Mouse (Mus musculus) megakaryocyte, embryonic 14.5 days (primary cell): ENCODE measurements around the gene Tnfrsf13b. TPM values are rescaled to one million over a fixed set of nuclear protein-coding genes. Genes with fewer than 3 reads are reported as not detected.
"Not testable (repeated sequence)": the region's sequence is repeated elsewhere in the genome, so short reads cannot be mapped to it uniquely, and the experiment has no call there.

Source experiments
- H3K27me3 ChIP-seq: replicated peaks from 2 replicates; pipeline ENCODE3; 2012; ENCODE audit warnings: inconsistent platforms
- H3K36me3 ChIP-seq: replicated peaks from 2 replicates; pipeline ENCODE3; 2012; ENCODE audit warnings: low read length, inconsistent platforms, mixed read lengths
- H3K4me1 ChIP-seq: 2 replicates; pipeline ENCODE4 v1.6.1; 2012; ENCODE audit warnings: inconsistent platforms
- H3K4me3 ChIP-seq: replicated peaks from 2 replicates; pipeline ENCODE3; 2012; ENCODE audit warnings: moderate library complexity, mild to moderate bottlenecking, inconsistent platforms
- H3K9me3 ChIP-seq: 2 replicates; pipeline ENCODE4 v1.6.1; 2012; ENCODE audit warnings: inconsistent platforms
- FLI1 ChIP-seq: IDR thresholded peaks from 2 replicates; pipeline ENCODE4 v1.6.1; 2012; ENCODE audit warnings: low read length, inconsistent platforms, mixed read lengths
- GATA1 ChIP-seq: IDR thresholded peaks from 3 replicates; pipeline ENCODE4 v1.6.1; 2012; ENCODE audit warnings: mixed read lengths, low read length, inconsistent platforms, borderline replicate concordance
- polyA plus RNA-seq: library from polyadenylated mRNA; stranded (reverse); fragments of >175 nt; gene quantifications from 2 replicates; pipeline ENCODE4 v1.2.3, GENCODE M21; 2012; ENCODE audit warnings: low replicate concordance; ENCODE audit not compliant: insufficient read depth

The Tnfrsf13b gene
- polyA plus RNA-seq, 1 experiment = 47.0 TPM

GRCm38 (mm10) chr11:61164366-61164765 is 37.8 kb downstream of the Tnfrsf13b start:
- H3K9me3 ChIP-seq = no peaks in the 10 kb centered on the region
- no peak for TF ChIP-seq FLI1
- peaks cover 90% of the 10 kb centered on the region for H3K36me3 ChIP-seq
- no peak overlapping the region for H3K4me3 ChIP-seq
- H3K4me1 ChIP-seq = peaks cover 26% of the 10 kb centered on the region
- H3K27me3 ChIP-seq = no peaks in the 10 kb centered on the region

GRCm38 (mm10) chr11:61164881-61165280 is 38.3 kb downstream of the Tnfrsf13b start:
- TF ChIP-seq FLI1 = no peak
- no peak for TF ChIP-seq GATA1
- Histone ChIP-seq H3K36me3 (peaks cover 85% of the 10 kb centered on the region), H3K4me3 (no peak overlapping the region), H3K4me1 (peaks cover 24% of the 10 kb centered on the region), H3K27me3 (no peaks in the 10 kb centered on the region), H3K9me3 (no peaks in the 10 kb centered on the region)

GRCm38 (mm10) chr11:61170184-61170583 is 43.6 kb downstream of the Tnfrsf13b start:
- Histone ChIP-seq H3K27me3 (no peaks in the 10 kb centered on the region), H3K36me3 (peaks cover 36% of the 10 kb centered on the region), H3K9me3 (no peaks in the 10 kb centered on the region)

GRCm38 (mm10) chr11:61173477-61173876 is 46.9 kb downstream of the Tnfrsf13b start:
- H3K9me3 ChIP-seq, H3K36me3 ChIP-seq, H3K27me3 ChIP-seq: not testable (repeated sequence)
- peak overlapping the region; percentile 33 for H3K4me3 ChIP-seq
- H3K4me1 ChIP-seq = peaks cover 47% of the 10 kb centered on the region

More at GRCm38 (mm10) chr11:61170184-61170583, 43.6 kb downstream of the Tnfrsf13b start:
- Histone ChIP-seq H3K4me3 (no peak overlapping the region), H3K4me1 (peaks cover 37% of the 10 kb centered on the region)
- TF ChIP-seq GATA1 (no peak), FLI1 (no peak)

- TF ChIP-seq FLI1 = no peak
- TF ChIP-seq GATA1 = no peak
- Histone ChIP-seq H3K36me3 (peaks cover 4% of the 10 kb centered on the region), H3K4me3 (peak overlapping the region; percentile 92), H3K27me3 (no peaks in the 10 kb centered on the region), H3K9me3 (no peaks in the 10 kb centered on the region), H3K4me1 (peaks cover 43% of the 10 kb centered on the region)
Measured at GRCm38 (mm10) chr11:61174291-61174820, 47.8 kb downstream of the Tnfrsf13b start.

- TF ChIP-seq FLI1 (no peak), GATA1 (no peak)
- H3K9me3 ChIP-seq = no peaks in the 10 kb centered on the region
- H3K4me3 ChIP-seq = peak within 1 kb of the TSS; percentile 92
- peaks cover 40% of the 10 kb centered on the region for H3K4me1 ChIP-seq
- H3K36me3 ChIP-seq = peaks cover 4% of the 10 kb centered on the region
- H3K27me3 ChIP-seq = no peaks in the 10 kb centered on the region
Measured at GRCm38 (mm10) chr11:61174821-61175658, 48.5 kb downstream of the Tnfrsf13b start, which contains the start of gene Usp22. Gene Usp22 (minus strand): TSS chr11:61175055.

- peaks cover 4% of the 10 kb centered on the region for H3K36me3 ChIP-seq
- peak overlapping the region; percentile 92 for H3K4me3 ChIP-seq
- no peaks in the 10 kb centered on the region for H3K9me3 ChIP-seq
- H3K4me1 ChIP-seq = peaks cover 40% of the 10 kb centered on the region
- no peaks in the 10 kb centered on the region for H3K27me3 ChIP-seq
- no peak for TF ChIP-seq FLI1
- no peak for TF ChIP-seq GATA1
Measured at GRCm38 (mm10) chr11:61175778-61176177, 49.2 kb downstream of the Tnfrsf13b start.

- TF ChIP-seq FLI1 = no peak
- no peak for TF ChIP-seq GATA1
- H3K4me1 ChIP-seq = peaks cover 37% of the 10 kb centered on the region
- H3K9me3 ChIP-seq = no peaks in the 10 kb centered on the region
- H3K36me3 ChIP-seq = peaks cover 4% of the 10 kb centered on the region
- H3K4me3 ChIP-seq = no peak overlapping the region
- H3K27me3 ChIP-seq = no peaks in the 10 kb centered on the region
Measured at GRCm38 (mm10) chr11:61176321-61176720, 49.8 kb downstream of the Tnfrsf13b start.

GRCm38 (mm10) chr11:61180361-61180760 is 53.8 kb downstream of the Tnfrsf13b start:
- H3K4me1 ChIP-seq = peaks cover 15% of the 10 kb centered on the region
- peaks cover 3% of the 10 kb centered on the region for H3K27me3 ChIP-seq
- H3K4me3 ChIP-seq = no peak overlapping the region
- TF ChIP-seq FLI1 (no peak), GATA1 (no peak)
- 0 out of 2 replicates have a peak, but pooled peaks cover 5% of the 10 kb centered on the region for H3K9me3 ChIP-seq
- no peaks in the 10 kb centered on the region for H3K36me3 ChIP-seq

- H3K9me3 ChIP-seq = peaks cover 10% of the 10 kb centered on the region; the same call in 1 of the 2 replicates
- peaks cover 7% of the 10 kb centered on the region for H3K27me3 ChIP-seq
Measured at GRCm38 (mm10) chr11:61181624-61182023, 55.1 kb downstream of the Tnfrsf13b start.

More at GRCm38 (mm10) chr11:61181624-61182023, 55.1 kb downstream of the Tnfrsf13b start:
- Histone ChIP-seq H3K36me3 (no peaks in the 10 kb centered on the region), H3K4me1 (peaks cover 5% of the 10 kb centered on the region), H3K4me3 (no peak overlapping the region)
- TF ChIP-seq GATA1 (no peak), FLI1 (no peak)
